In genomic region chr17:45542129-45542528, GRCm38 (mm10) we compare ENCODE assay signal across 20 mouse cellular contexts. TPM values are rescaled to one million over a fixed set of nuclear protein-coding genes. Genes with fewer than 3 reads are reported as not detected.
DNase-seq lines count a peak whose midpoint lies in the region; ATAC-seq lines count a peak whose summit lies in the region.
"Had no signal": no experiment of that assay in that cellular context is flagged by ENCODE, and none has a peak within 500 bp of the region (broad histone marks: within the 10 kb centered on the region; RNA-seq: fewer than 3 reads in every experiment).

No protein-coding gene starts in this region.

- peaks cover 37% of the 10 kb centered on the region for H3K4me1 ChIP-seq in midbrain, embryonic 13.5 days (replicated peaks)
- peaks cover 19% of the 10 kb centered on the region for H3K4me1 ChIP-seq in midbrain, embryonic 11.5 days (ENCODE audit: control insufficient read depth, insufficient read depth, low read length)

- 42% methylated on average over 6 of the region's 6 CpGs for WGBS in midbrain, embryonic 13.5 days
- WGBS in midbrain, embryonic 11.5 days = 37% methylated on average over 6 of the region's 6 CpGs

- no peaks in the 10 kb centered on the region for H3K9me3 ChIP-seq in midbrain, embryonic 13.5 days
- H3K9me3 ChIP-seq in midbrain, embryonic 11.5 days (ENCODE audit: control insufficient read depth, low read length) = no peaks in the 10 kb centered on the region
- H3K9me3 ChIP-seq: embryonic facial prominence, embryonic 13.5 days; embryonic facial prominence, embryonic 15.5 days; forebrain, embryonic 10.5 days; forebrain, embryonic 12.5 days had no signal

- 0 out of 2 replicates have a peak overlapping the region, but pooled peaks have one; percentile 4 for H3K9ac ChIP-seq in midbrain, embryonic 13.5 days (replicated peaks)
- no peak overlapping the region for H3K9ac ChIP-seq in midbrain, embryonic 11.5 days (ENCODE audit: low read length)
- H3K9ac ChIP-seq: embryonic facial prominence, embryonic 13.5 days; embryonic facial prominence, embryonic 15.5 days; forebrain, embryonic 12.5 days had no signal

- DNase-seq in cerebellum, postnatal 10 days = peak; percentile 50 to 51
- DNase-seq in cerebellum, adult 9-11 months = no peak
- peak; percentile 78 for DNase-seq in heart, adult 11 months
- DNase-seq in heart, postnatal 10 days = no peak
- no peak for DNase-seq in midbrain, embryonic 11.5 days (ENCODE audit: low spot score, missing footprints)
- DNase-seq: adrenal gland, adult 2 months; adrenal gland, postnatal 10 days; adrenal gland, postnatal 25 days; embryo, embryonic 11 days had no signal

- H3K4me3 ChIP-seq in midbrain, embryonic 13.5 days (replicated peaks) = no peak overlapping the region
- no peak overlapping the region for H3K4me3 ChIP-seq in midbrain, embryonic 11.5 days (ENCODE audit: low read depth, low read length)
- H3K4me3 ChIP-seq: embryonic facial prominence, embryonic 13.5 days; embryonic facial prominence, embryonic 15.5 days; erythroblast, embryonic 14.5 days; forebrain, embryonic 10.5 days; forebrain, embryonic 12.5 days had no signal

- no peak for ATAC-seq in midbrain, embryonic 13.5 days
- ATAC-seq in midbrain, embryonic 11.5 days (ENCODE audit: low FRiP score) = no peak
- ATAC-seq: forebrain, embryonic 14.5 days had no signal

- H3K4me2 ChIP-seq in midbrain, embryonic 13.5 days (replicated peaks) = no peak overlapping the region
- no peak overlapping the region for H3K4me2 ChIP-seq in midbrain, embryonic 11.5 days
- H3K4me2 ChIP-seq: embryonic facial prominence, embryonic 13.5 days; embryonic facial prominence, embryonic 15.5 days; forebrain, embryonic 12.5 days had no signal

- peaks cover 35% of the 10 kb centered on the region for H3K36me3 ChIP-seq in midbrain, embryonic 13.5 days
- no peaks in the 10 kb centered on the region; the same call in 1 of the 2 replicates for H3K36me3 ChIP-seq in midbrain, embryonic 11.5 days (ENCODE audit: control insufficient read depth, insufficient read depth, low read length)
- H3K36me3 ChIP-seq: embryonic facial prominence, embryonic 15.5 days had no signal

- no peak overlapping the region for H3K27ac ChIP-seq in midbrain, embryonic 13.5 days
- H3K27ac ChIP-seq in midbrain, embryonic 11.5 days (ENCODE audit: low read depth, low read length) = no peak overlapping the region
- H3K27ac ChIP-seq: embryonic facial prominence, embryonic 13.5 days; embryonic facial prominence, embryonic 15.5 days; forebrain, embryonic 10.5 days; forebrain, embryonic 12.5 days had no signal

- intact Hi-C loops in heart, postnatal 10 days (cut with DNase I) = no loop called here

- peaks cover 79% of the 10 kb centered on the region for H3K27me3 ChIP-seq in midbrain, embryonic 13.5 days
- peaks cover 44% of the 10 kb centered on the region for H3K27me3 ChIP-seq in midbrain, embryonic 11.5 days (ENCODE audit: control insufficient read depth, insufficient read depth, low read length)

RNA-seq across cellular contexts. Expression of gene Tmem151b, which starts 7.3 kb away (rescaled TPM):
- under 1 TPM; 0.05 to 0.12 TPM for total RNA-seq in heart, postnatal 10 days (2021)
- polyA plus RNA-seq in midbrain, embryonic 13.5 days (2015; fragmentation: Nextera tagmentation; extraction: Ambion mirVana) = 23.5 and 25.5 TPM in 2 replicates
- 5.1 and 6.2 TPM in 2 replicates for polyA plus RNA-seq in midbrain, embryonic 11.5 days (2014; fragmentation: Nextera tagmentation; extraction: Ambion mirVana)
- total RNA-seq: common myeloid progenitor, adult 5-6 weeks had no signal
- polyA plus RNA-seq: erythroblast, embryonic 14.5 days had no signal

RNA-seq across cellular contexts. Expression of gene Nfkbie, which starts 13.4 kb away (rescaled TPM):
- 1 to 10 TPM; 1.8 to 2.7 TPM for total RNA-seq in heart, postnatal 10 days (2021)
- polyA plus RNA-seq in midbrain, embryonic 13.5 days (2015; fragmentation: Nextera tagmentation; extraction: Ambion mirVana) = 5.2 and 7.1 TPM in 2 replicates
- 7.8 and 9.0 TPM in 2 replicates for polyA plus RNA-seq in midbrain, embryonic 11.5 days (2014; fragmentation: Nextera tagmentation; extraction: Ambion mirVana)

RNA-seq across cellular contexts. Expression of gene Tcte1, which starts 18.9 kb away (rescaled TPM):
- total RNA-seq in heart, postnatal 10 days (2021) = not detected
- polyA plus RNA-seq in midbrain, embryonic 13.5 days (2015; fragmentation: Nextera tagmentation; extraction: Ambion mirVana) = 2.6 and 2.7 TPM in 2 replicates
- polyA plus RNA-seq in midbrain, embryonic 11.5 days (2014; fragmentation: Nextera tagmentation; extraction: Ambion mirVana) = 1.7 and 2.0 TPM in 2 replicates
- total RNA-seq: adrenal gland, adult 2 months; adrenal gland, postnatal 10 days; adrenal gland, postnatal 25 days; adrenal gland, postnatal 4 days; common myeloid progenitor, adult 5-6 weeks; MEL had no signal
- polyA plus RNA-seq: adrenal gland, adult 2 months; C2C12; erythroblast, embryonic 14.5 days had no signal

RNA-seq across cellular contexts. Expression of gene Slc35b2, which starts 21.5 kb away (rescaled TPM):
- 10 to 100 TPM; 34.5 to 36.8 TPM for total RNA-seq in heart, postnatal 10 days (2021)
- polyA plus RNA-seq in midbrain, embryonic 13.5 days (2015; fragmentation: Nextera tagmentation; extraction: Ambion mirVana) = 89.2 and 95.3 TPM in 2 replicates
- 97.2 and 102 TPM in 2 replicates for polyA plus RNA-seq in midbrain, embryonic 11.5 days (2014; fragmentation: Nextera tagmentation; extraction: Ambion mirVana)

RNA-seq across cellular contexts. Expression of gene Hsp90ab1, which starts 30.9 kb away (rescaled TPM):
- total RNA-seq in heart, postnatal 10 days (2021) = 1,000 to 10,000 TPM; 1,000 to 1,054 TPM
- 1,587 and 1,677 TPM in 2 replicates for polyA plus RNA-seq in midbrain, embryonic 13.5 days (2015; fragmentation: Nextera tagmentation; extraction: Ambion mirVana)
- 1,614 and 1,690 TPM in 2 replicates for polyA plus RNA-seq in midbrain, embryonic 11.5 days (2014; fragmentation: Nextera tagmentation; extraction: Ambion mirVana)

Comparison
In these comparisons a context has a peak if more than half of its experiments do, and no peak if none do; other contexts are left out.
1. DNase-seq: peak in cerebellum, postnatal 10 days (2 of 2) and heart, adult 11 months (single experiment); none in cerebellum, adult 9-11 months (single experiment), heart, postnatal 10 days (0 of 2) and midbrain, embryonic 11.5 days (single experiment).